Mouse (Mus musculus): ENCODE data around the gene Ccnjl.

GRCm38 (mm10) chr11:43604207-43604606 is 75.6 kb downstream of the Ccnjl start:
- no peak for TF ChIP-seq POLR2A (IDR thresholded peaks at IDR 0.05; ENCODE audit: control insufficient read depth in 1 of 2, insufficient read depth in 1 of 2, low read depth in 1 of 2, low read length in 2 of 2, poor library complexity in 1 of 2)
- TF ChIP-seq CTCF (IDR thresholded peaks at IDR 0.05 in 2 of 3, conservative IDR thresholded peaks at IDR 0.05 in 1 of 3; ENCODE audit: control insufficient read depth in 1 of 3, insufficient read depth in 1 of 3, low read depth in 2 of 3, low read length in 3 of 3, poor library complexity in 1 of 3, severe bottlenecking in 1 of 3): no peak
